Mouse (Mus musculus) spleen, postnatal 10 days (tissue): ENCODE results near the gene Gm43302.
"Not testable (repeated sequence)": the region's sequence is repeated elsewhere in the genome, so short reads cannot be mapped to it uniquely, and the experiment has no call there.

ENCODE experiments used
- DNase-seq, 2 experiments: peaks; one replicate each; pipeline ENCODE4 v3.0.0; 2021 to 2022; ENCODE audit warnings: low spot score in 2 of 2

Gm43302 gene

GRCm38 (mm10) chr5:105293226-105294165, at the start of gene Gm43302, which contains the start of gene Gbp6:
Gene Gm43302, minus strand, starts transcription at chr5:105293695.
Gene Gbp6, minus strand, starts transcription at chr5:105293698.
- DNase-seq: not testable (repeated sequence)

- no peak for DNase-seq
Observed at GRCm38 (mm10) chr5:105341281-105341680, 47.8 kb upstream of the Gm43302 start.

GRCm38 (mm10) chr5:105322543-105322942, 29.0 kb upstream of the Gm43302 start:
- no peak for DNase-seq

GRCm38 (mm10) chr5:105310941-105311340, 17.4 kb upstream of the Gm43302 start:
- no peak for DNase-seq

GRCm38 (mm10) chr5:105309148-105309547, 15.7 kb upstream of the Gm43302 start:
- not testable (repeated sequence) for DNase-seq

- not testable (repeated sequence) for DNase-seq
Observed at GRCm38 (mm10) chr5:105306946-105307345, 13.5 kb upstream of the Gm43302 start.

- DNase-seq: no peak
Observed at GRCm38 (mm10) chr5:105306159-105306581, 12.7 kb upstream of the Gm43302 start.

GRCm38 (mm10) chr5:105305671-105306070, 12.2 kb upstream of the Gm43302 start:
- not testable (repeated sequence) for DNase-seq

- DNase-seq: no peak
Observed at GRCm38 (mm10) chr5:105301963-105302362, 8.5 kb upstream of the Gm43302 start.

- no peak for DNase-seq
Observed at GRCm38 (mm10) chr5:105301531-105301930, 8.0 kb upstream of the Gm43302 start.

- DNase-seq: no peak
Observed at GRCm38 (mm10) chr5:105295746-105296145, 2.3 kb upstream of the Gm43302 start.

GRCm38 (mm10) chr5:105292492-105292891, 1.0 kb downstream of the Gm43302 start:
- DNase-seq: no peak

GRCm38 (mm10) chr5:105290921-105291320, 2.6 kb downstream of the Gm43302 start:
- DNase-seq: not testable (repeated sequence)

- not testable (repeated sequence) for DNase-seq
Observed at GRCm38 (mm10) chr5:105260673-105261072, 32.8 kb downstream of the Gm43302 start.

- no peak for DNase-seq
Observed at GRCm38 (mm10) chr5:105252491-105252890, 41.0 kb downstream of the Gm43302 start.

GRCm38 (mm10) chr5:105244741-105245140, 48.8 kb downstream of the Gm43302 start:
- DNase-seq: not testable (repeated sequence)

- DNase-seq: not testable (repeated sequence)
Observed at GRCm38 (mm10) chr5:105240982-105241381, 52.5 kb downstream of the Gm43302 start.

GRCm38 (mm10) chr5:105239483-105240047, 53.9 kb downstream of the Gm43302 start, which contains the start of gene Gbp10:
Gene Gbp10, minus strand, starts transcription at chr5:105239533.
- not testable (repeated sequence) for DNase-seq

- DNase-seq: not testable (repeated sequence)
Observed at GRCm38 (mm10) chr5:105238402-105238801, 55.1 kb downstream of the Gm43302 start.

- DNase-seq: not testable (repeated sequence)
Observed at GRCm38 (mm10) chr5:105236040-105236439, 57.5 kb downstream of the Gm43302 start.

GRCm38 (mm10) chr5:105208957-105209356, 84.5 kb downstream of the Gm43302 start:
- DNase-seq: not testable (repeated sequence)

- not testable (repeated sequence) for DNase-seq
Observed at GRCm38 (mm10) chr5:105200791-105201355, 92.6 kb downstream of the Gm43302 start.
